Mouse (Mus musculus) thymus, postnatal 25 days (tissue): ENCODE measurements around the gene Nsf.
A peak's percentile ranks its signal among the peaks of the same experiment; 100 is the strongest.

Source experiments
- DNase-seq: peaks from one replicate; pipeline ENCODE4 v3.0.0; 2022

The Nsf gene

GRCm38 (mm10) chr11:103829956-103830355 is 123.9 kb downstream of the Nsf start:
- DNase-seq: no peak

DNA sequence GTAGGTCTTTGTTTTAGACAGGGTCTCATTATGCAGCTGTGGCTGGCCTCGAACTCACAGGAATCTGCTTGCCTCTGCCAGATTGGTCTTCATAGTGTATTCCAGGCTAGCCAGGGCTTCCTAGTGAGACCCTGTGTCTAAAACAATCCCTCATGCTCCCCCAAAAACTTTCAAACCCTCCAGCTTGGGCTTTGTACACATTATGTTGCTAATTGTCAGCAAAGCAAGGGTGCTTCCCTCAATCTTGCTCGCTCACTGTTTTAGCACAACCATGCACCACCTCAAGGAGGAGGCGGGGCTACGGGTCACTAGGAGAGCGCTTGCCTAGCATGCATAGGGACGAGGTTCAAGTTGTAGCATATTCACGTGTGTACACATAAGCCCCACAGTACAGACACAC is 125.0 kb downstream of the Nsf start:
- DNase-seq: no peak

DNA sequence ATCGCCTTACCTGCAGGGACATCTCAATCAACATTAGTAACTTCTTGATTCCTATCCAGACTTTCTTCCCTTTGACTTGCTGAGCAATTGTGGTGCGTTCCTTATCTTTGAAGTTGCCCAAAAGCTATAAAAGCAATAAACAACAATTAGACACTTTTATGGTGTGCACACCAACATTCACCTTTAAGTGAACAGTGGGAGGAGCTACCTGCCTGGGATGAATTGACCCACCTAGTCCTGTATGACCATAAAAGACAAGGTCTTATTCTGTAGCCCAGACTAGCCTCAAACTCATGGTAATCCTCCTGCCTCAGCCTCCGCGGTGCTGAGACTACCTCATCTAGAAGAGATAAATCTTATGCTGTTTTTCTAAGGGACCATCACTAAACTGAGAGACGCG is 126.7 kb downstream of the Nsf start:
- no peak for DNase-seq

- DNase-seq: no peak
Measured at GRCm38 (mm10) chr11:103816719-103817118, 137.1 kb downstream of the Nsf start.

DNA sequence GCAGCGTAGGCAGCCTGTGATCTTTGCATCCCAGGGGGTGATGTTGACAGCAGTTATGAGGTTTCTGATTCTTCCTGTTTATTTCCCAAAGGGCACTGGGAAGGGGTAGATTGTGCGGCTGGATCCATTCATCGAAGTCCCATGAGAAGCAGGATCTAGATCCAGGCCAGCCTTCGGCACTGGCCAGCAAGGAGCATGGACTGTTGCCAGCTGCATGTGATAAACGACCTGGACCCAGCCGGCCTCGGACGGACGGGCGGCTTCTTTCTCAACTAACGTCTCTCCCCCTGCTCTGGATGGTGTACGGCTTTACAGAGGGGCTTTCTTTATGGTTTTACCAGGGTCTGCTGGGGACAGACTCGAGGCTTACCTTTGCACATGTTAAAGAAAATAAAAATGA is 137.9 kb downstream of the Nsf start:
- DNase-seq: no peak

DNA sequence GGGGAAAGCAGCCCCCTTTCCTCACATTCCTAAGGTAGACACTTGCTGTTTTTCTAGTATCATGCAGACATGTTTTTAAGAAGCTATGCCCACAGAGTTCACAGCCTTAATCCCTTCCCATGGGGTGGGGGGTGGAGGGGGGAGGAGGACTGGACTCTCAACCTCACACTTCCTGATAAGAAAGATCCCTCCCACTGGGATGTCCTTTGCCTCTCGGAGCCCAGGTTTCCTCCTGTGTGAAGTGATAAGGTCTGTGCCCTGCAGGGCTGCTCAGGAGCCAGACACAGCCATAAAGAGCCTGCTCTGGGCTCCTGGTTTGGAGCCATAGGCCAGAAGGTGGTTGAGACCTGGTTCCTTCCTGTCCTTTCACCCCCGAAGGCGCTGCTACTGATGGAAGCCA is 139.0 kb downstream of the Nsf start:
- DNase-seq: no peak

- DNase-seq: no peak
Measured at GRCm38 (mm10) chr11:103811246-103811645, 142.6 kb downstream of the Nsf start.

DNA sequence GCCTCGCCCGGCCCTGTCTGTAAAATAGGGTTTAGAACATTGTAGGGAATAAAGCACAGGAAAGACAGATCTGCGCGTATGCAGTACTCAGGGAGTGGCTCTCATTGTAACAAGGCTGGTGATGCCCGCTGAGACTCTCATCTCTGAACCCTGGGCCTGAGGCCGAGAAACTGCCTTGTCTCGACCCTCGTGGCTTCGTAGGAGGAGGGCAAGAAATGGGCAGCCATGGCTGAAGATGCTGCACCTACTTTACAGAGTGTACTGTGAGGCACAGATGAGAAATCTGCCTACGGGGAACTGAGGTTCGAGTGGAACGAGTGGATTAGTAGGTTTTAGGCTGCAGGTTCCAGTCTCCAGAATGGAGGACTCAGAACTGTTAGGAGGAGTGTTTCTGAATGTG is 143.2 kb downstream of the Nsf start:
- no peak for DNase-seq

DNA sequence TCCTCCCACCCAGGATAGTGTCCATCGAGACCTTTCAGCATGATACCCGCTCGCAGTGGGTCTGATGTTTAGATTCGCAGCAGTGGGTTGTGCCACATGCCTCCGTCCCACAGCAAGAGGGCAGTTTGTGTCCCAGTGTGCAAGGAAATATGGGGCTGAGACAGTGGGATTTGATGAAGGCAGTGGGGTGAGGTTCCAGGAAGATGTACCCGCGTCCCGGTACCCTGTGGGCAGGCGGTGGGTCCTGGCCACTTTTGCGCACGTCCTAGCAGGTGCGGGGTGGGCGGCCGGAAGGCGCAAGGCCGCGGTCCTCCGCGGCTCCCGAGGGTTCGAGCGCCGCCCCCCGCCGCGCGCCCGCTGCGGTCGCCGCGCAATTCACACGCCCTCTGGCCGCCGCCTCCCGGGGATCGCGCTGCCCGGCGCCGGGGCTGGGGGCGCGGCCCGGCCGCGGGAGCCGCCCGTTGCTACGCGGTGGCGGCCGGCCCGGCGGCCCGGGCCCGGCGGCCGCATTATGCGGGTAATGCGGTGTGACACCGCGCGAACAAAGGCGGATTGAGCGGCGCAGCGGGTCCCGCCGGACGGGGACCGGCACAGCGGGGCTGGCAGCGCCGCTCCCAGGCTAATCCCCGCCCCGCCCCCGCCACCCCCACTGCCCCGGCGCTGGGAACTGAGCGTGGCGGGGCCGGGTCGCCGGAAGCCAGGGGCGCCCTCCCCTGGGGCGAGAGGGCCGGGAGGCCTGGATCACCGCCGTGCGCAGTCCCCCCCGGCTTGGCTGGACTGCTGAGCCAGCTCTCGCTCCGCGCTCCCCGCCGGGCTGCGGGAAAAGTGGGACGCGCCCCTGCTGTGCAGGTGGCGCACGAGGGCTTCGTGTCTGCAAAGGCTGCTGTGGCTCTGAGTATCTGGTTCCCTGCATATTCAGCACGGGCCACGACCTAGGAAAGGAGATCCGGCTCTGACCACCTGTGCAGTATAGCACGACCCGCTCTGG is 144.0 kb downstream of the Nsf start:
- DNase-seq: no peak

GRCm38 (mm10) chr11:103808771-103809610 is 144.9 kb downstream of the Nsf start:
- DNase-seq: no peak

GRCm38 (mm10) chr11:103807966-103808365 is 145.9 kb downstream of the Nsf start:
- DNase-seq: no peak

- no peak for DNase-seq
Measured at GRCm38 (mm10) chr11:103804804-103805203, 149.1 kb downstream of the Nsf start.

GRCm38 (mm10) chr11:103804126-103804525 is 149.7 kb downstream of the Nsf start:
- no peak for DNase-seq

DNA sequence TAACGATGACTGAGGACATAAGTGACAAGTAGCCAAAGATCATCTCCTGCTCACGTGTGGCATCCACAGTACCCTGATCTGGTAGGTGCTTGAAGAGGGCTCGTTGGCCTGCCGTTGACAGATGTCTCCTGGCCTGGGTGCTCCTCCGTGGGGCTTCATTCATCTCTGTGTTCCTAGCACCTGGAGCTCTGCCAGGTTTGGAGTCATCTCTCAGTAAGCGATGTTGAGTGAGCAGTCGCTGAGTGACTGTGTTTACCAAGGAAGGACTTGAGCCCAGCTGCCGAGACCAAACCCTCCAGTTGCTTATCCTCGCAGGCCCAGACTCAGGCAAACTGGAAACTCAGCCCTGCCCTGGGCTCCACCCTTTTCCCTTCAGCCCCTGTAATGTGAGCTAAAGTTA is 152.7 kb downstream of the Nsf start:
- DNase-seq: no peak

DNA sequence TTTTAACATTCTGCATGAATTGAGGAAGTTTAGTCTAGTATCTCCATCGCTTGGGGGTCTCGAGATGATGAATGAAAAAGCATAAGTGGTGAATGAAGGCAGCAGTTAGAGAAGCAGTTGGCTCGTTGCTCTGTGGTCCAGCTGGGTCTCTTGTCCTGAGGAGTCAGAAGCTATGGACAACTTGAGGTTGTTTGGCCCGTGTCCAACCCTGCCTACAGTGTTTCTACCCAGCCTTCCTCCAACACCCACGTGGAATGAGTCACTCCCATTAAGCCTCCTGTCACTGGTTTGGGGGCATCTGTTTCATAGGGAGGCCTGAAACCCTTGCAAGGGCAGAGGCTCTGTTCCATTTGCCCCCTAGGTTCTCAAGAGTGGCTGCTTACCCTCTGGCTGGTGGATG is 163.9 kb downstream of the Nsf start:
- DNase-seq: no peak

- DNase-seq: no peak
Measured at GRCm38 (mm10) chr11:103780152-103780551, 173.7 kb downstream of the Nsf start.

- no peak for DNase-seq
Measured at GRCm38 (mm10) chr11:103774228-103774530, 179.7 kb downstream of the Nsf start.

DNA sequence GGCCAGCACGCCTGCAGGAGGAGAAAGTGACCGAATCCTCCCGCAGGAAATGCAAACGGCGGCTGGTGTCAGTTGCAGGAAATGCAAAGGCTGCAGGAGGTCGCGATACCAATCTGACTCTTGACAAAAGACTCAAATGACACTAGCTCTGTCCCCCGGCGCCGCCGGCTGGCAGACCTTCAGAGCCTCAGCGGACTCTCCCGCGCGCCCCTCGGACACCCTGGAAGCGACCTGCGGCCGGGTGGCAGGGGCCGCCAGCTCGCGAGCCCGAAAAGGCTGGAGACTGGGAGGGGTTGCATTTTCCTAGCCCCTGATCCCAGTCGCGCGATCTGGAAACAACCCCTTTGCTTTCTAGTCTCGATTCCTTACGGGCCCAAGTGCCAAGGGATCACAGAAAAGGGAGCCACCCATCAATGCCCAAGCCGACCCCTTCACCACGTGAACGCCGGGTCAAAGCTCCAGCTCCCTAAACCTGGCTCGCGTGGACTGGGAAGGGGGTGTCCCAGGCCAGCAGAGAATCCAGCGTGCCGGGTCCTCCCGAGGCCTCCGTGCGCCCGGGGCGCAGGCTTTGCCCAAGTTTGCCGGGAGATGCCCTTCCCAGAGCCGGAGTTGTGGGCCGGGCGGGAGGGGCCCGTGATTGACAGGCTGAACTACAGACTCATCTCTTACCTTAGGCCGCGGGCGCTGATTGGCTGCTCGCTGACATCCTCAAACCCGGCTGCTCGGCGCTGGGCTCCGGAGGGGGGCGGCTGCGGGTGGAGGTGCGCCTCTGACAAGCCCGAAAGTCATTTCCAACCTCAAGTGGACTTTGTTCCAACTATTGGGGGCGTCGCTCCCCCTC is 180.2 kb downstream of the Nsf start, which contains the start of gene Wnt3:
Wnt3 (plus strand) TSS at position 764 of the 841 bp plus-strand sequence.
- DNase-seq: peak; percentile 47

GRCm38 (mm10) chr11:103772505-103773386 is 181.1 kb downstream of the Nsf start:
- no peak for DNase-seq
